Mouse (Mus musculus): ENCODE results near the gene Polg2. TPM values are rescaled to one million over a fixed set of nuclear protein-coding genes. Genes with fewer than 3 reads are reported as not detected.

The Polg2 gene
- total RNA-seq (2021) (1 to 10 TPM; 3.7 to 4.2 TPM), polyA plus RNA-seq (2012; rRNA removed) (2.7 and 3.8 TPM in 2 replicates)
- long read RNA-seq: 0 reads

DNA sequence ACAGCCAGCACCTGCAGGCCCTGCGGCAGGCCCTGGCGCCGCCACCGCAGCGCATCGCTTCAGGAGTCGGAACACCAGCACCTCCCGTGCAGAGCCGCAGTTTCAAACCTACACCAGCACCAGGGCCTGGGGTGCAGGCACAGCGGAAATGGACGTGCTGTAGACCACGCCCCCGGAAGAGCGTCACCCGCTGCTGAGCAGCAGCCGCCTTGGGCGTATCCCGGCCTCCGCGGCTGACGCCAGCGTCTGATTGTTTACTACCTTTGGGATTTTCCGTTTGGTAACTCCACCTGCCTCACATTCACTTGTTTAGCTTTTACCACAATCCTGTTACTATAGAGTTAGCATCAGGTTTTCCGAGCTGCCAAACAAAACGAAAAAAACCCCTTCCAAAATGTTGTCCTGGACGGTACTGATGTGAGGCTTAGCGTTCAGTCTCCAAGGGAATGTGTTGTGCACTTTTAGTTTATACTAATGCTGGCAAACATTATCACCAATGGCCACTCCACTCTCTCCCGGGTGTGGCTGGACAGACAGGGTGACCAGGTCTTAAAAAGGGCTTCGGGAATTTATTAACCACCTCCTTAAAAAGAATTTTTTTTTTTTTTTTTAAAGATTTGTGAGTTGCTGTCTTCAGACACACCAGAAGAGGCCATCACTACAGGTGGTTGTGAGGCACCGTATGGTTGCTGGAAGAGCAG is at the start of gene Polg2:
Polg2 (minus strand) TSS at position 150 of the 701 bp plus-strand sequence.
- Histone ChIP-seq H3K36me3 (ENCODE audit: control insufficient read depth, insufficient read depth, low read length) (peaks cover 46% of the 10 kb centered on the region), H3K27ac (peak within 1 kb of the TSS; percentile 83), H3K27me3 (ENCODE audit: control insufficient read depth, insufficient read depth, low read length) (no peaks in the 10 kb centered on the region), H3K4me3 (peak within 1 kb of the TSS; percentile 63), H3K79me2 (replicated peaks; ENCODE audit: control insufficient read depth, insufficient read depth, low read length) (no peaks in the 10 kb centered on the region), H3K4me1 (ENCODE audit: control insufficient read depth, insufficient read depth, low read length) (peaks cover 5% of the 10 kb centered on the region), H3K9ac (ENCODE audit: low read depth, low read length) (peak within 1 kb of the TSS; percentile 95)
- no peak; the same call in 1 of the 2 replicates for TF ChIP-seq CTCF (IDR thresholded peaks at IDR 0.05)
- TF ChIP-seq POLR2A (IDR thresholded peaks at IDR 0.05; ENCODE audit: insufficient read depth, low read depth, low read length): peak; percentile 91
- 0 out of 2 replicates have a peak, but pooled peaks have one; percentile 71 for TF ChIP-seq EP300 (IDR thresholded peaks at IDR 0.05; ENCODE audit: insufficient read depth, low read depth, low read length)
- WGBS: 1% methylated on average over 30 of the region's 30 CpGs
- DNase-seq: peak; percentile 94 to 96
- intact Hi-C loops (cut with DNase I): loop anchor here (1.0 to 10.0 kb wide), 2 partner anchors 9 to 505 kb away; partner anchors contain the start of genes Smarcd2 and Tcam1

DNA sequence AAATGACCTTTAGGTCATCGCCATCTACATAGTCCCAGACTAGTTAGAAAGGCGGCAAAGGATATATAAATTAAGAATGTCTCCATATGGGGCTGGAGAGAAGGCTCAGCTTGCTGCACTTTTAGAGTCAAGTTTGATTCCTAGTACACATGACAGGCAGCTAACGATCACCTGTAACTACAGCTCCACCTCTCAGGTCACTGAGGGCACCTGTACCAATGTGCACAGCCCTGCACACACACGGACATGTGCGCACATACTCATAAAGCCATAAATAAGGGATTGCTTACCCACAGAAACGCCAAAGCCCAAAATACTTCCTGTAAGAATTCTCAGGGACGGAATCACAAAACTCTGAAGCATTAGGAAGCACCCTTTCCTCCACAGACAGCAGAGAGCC is 48.7 kb upstream of the Polg2 start:
- WGBS: 93% methylated on average over 7 of the region's 7 CpGs

GRCm38 (mm10) chr11:106824403-106824802 is 45.1 kb upstream of the Polg2 start:
- no peak overlapping the region for H3K4me3 ChIP-seq
- H3K9ac ChIP-seq (ENCODE audit: low read depth, low read length): no peak overlapping the region
- H3K4me1 ChIP-seq (ENCODE audit: control insufficient read depth, insufficient read depth, low read length): peaks cover 6% of the 10 kb centered on the region
- no peaks in the 10 kb centered on the region for H3K79me2 ChIP-seq (replicated peaks; ENCODE audit: control insufficient read depth, insufficient read depth, low read length)
- no peak for TF ChIP-seq EP300 (IDR thresholded peaks at IDR 0.05; ENCODE audit: insufficient read depth, low read depth, low read length)
- no peak for TF ChIP-seq CTCF (IDR thresholded peaks at IDR 0.05)
- no peak for TF ChIP-seq POLR2A (IDR thresholded peaks at IDR 0.05; ENCODE audit: insufficient read depth, low read depth, low read length)
- peaks cover 7% of the 10 kb centered on the region; the same call in 1 of the 2 replicates for H3K36me3 ChIP-seq (ENCODE audit: control insufficient read depth, insufficient read depth, low read length)
- intact Hi-C loops (cut with DNase I): no loop called here
- 85% methylated on average over 10 of the region's 10 CpGs for WGBS
- no peak overlapping the region for H3K27ac ChIP-seq
- H3K27me3 ChIP-seq (ENCODE audit: control insufficient read depth, insufficient read depth, low read length): no peaks in the 10 kb centered on the region
- no peak for DNase-seq

More for the DNA sequence above, 48.7 kb upstream of the Polg2 start:
- no peaks in the 10 kb centered on the region for H3K79me2 ChIP-seq (replicated peaks; ENCODE audit: control insufficient read depth, insufficient read depth, low read length)
- H3K36me3 ChIP-seq (ENCODE audit: control insufficient read depth, insufficient read depth, low read length): peaks cover 2% of the 10 kb centered on the region
- TF ChIP-seq EP300 (IDR thresholded peaks at IDR 0.05; ENCODE audit: insufficient read depth, low read depth, low read length) (no peak), POLR2A (IDR thresholded peaks at IDR 0.05; ENCODE audit: insufficient read depth, low read depth, low read length) (no peak), CTCF (IDR thresholded peaks at IDR 0.05) (no peak)
- intact Hi-C loops (cut with DNase I): no loop called here
- no peaks in the 10 kb centered on the region for H3K27me3 ChIP-seq (ENCODE audit: control insufficient read depth, insufficient read depth, low read length)
- no peak for DNase-seq
- no peak overlapping the region for H3K4me3 ChIP-seq
- no peak overlapping the region for H3K9ac ChIP-seq (ENCODE audit: low read depth, low read length)
- no peak overlapping the region for H3K27ac ChIP-seq
- no peaks in the 10 kb centered on the region for H3K4me1 ChIP-seq (ENCODE audit: control insufficient read depth, insufficient read depth, low read length)

- Histone ChIP-seq H3K79me2 (replicated peaks; ENCODE audit: control insufficient read depth, insufficient read depth, low read length) (no peaks in the 10 kb centered on the region), H3K9ac (ENCODE audit: low read depth, low read length) (no peak overlapping the region), H3K27me3 (ENCODE audit: control insufficient read depth, insufficient read depth, low read length) (no peaks in the 10 kb centered on the region), H3K36me3 (ENCODE audit: control insufficient read depth, insufficient read depth, low read length) (peaks cover 7% of the 10 kb centered on the region), H3K4me1 (ENCODE audit: control insufficient read depth, insufficient read depth, low read length) (peaks cover 6% of the 10 kb centered on the region), H3K4me3 (no peak overlapping the region), H3K27ac (no peak overlapping the region)
- intact Hi-C loops (cut with DNase I): no loop called here
- TF ChIP-seq POLR2A (IDR thresholded peaks at IDR 0.05; ENCODE audit: insufficient read depth, low read depth, low read length) (no peak), EP300 (IDR thresholded peaks at IDR 0.05; ENCODE audit: insufficient read depth, low read depth, low read length) (no peak), CTCF (IDR thresholded peaks at IDR 0.05) (no peak)
- WGBS: 95% methylated on average over 8 of the region's 8 CpGs
- no peak for DNase-seq
Observed at GRCm38 (mm10) chr11:106823741-106824140, 44.4 kb upstream of the Polg2 start.

GRCm38 (mm10) chr11:106822911-106823310 is 43.6 kb upstream of the Polg2 start:
- DNase-seq: no peak
- Histone ChIP-seq H3K9ac (ENCODE audit: low read depth, low read length) (no peak overlapping the region), H3K79me2 (replicated peaks; ENCODE audit: control insufficient read depth, insufficient read depth, low read length) (no peaks in the 10 kb centered on the region), H3K27ac (no peak overlapping the region), H3K4me1 (ENCODE audit: control insufficient read depth, insufficient read depth, low read length) (peaks cover 6% of the 10 kb centered on the region), H3K4me3 (no peak overlapping the region), H3K27me3 (ENCODE audit: control insufficient read depth, insufficient read depth, low read length) (no peaks in the 10 kb centered on the region), H3K36me3 (ENCODE audit: control insufficient read depth, insufficient read depth, low read length) (peaks cover 11% of the 10 kb centered on the region)
- WGBS: 79% methylated on average over 5 of the region's 5 CpGs
- TF ChIP-seq POLR2A (IDR thresholded peaks at IDR 0.05; ENCODE audit: insufficient read depth, low read depth, low read length): no peak
- no peak for TF ChIP-seq EP300 (IDR thresholded peaks at IDR 0.05; ENCODE audit: insufficient read depth, low read depth, low read length)
- TF ChIP-seq CTCF (IDR thresholded peaks at IDR 0.05): no peak
- intact Hi-C loops (cut with DNase I): no loop called here

- Histone ChIP-seq H3K27ac (no peak overlapping the region), H3K27me3 (ENCODE audit: control insufficient read depth, insufficient read depth, low read length) (no peaks in the 10 kb centered on the region), H3K79me2 (replicated peaks; ENCODE audit: control insufficient read depth, insufficient read depth, low read length) (no peaks in the 10 kb centered on the region), H3K4me1 (ENCODE audit: control insufficient read depth, insufficient read depth, low read length) (peaks cover 6% of the 10 kb centered on the region), H3K36me3 (ENCODE audit: control insufficient read depth, insufficient read depth, low read length) (peaks cover 11% of the 10 kb centered on the region), H3K4me3 (no peak overlapping the region), H3K9ac (ENCODE audit: low read depth, low read length) (no peak overlapping the region)
- TF ChIP-seq EP300 (IDR thresholded peaks at IDR 0.05; ENCODE audit: insufficient read depth, low read depth, low read length) (no peak), CTCF (IDR thresholded peaks at IDR 0.05) (no peak), POLR2A (IDR thresholded peaks at IDR 0.05; ENCODE audit: insufficient read depth, low read depth, low read length) (no peak)
- intact Hi-C loops (cut with DNase I): no loop called here
- WGBS: 83% methylated on average over 8 of the region's 8 CpGs
- no peak for DNase-seq
Observed at GRCm38 (mm10) chr11:106822491-106822890, 43.2 kb upstream of the Polg2 start.

Data from heart, adult 2 months (tissue).